Mouse (Mus musculus) T-helper 1 cell (primary cell): ENCODE measurements around the gene Hivep1.

Source experiments
- in situ Hi-C: fragments of 300-600 bp; cut with MboI, MseI; formaldehyde crosslinking; loops from one replicate; pipeline ENCODE4 v1.15.1; 2025; ENCODE audit warnings: high pct_unique_total_duplicates

The Hivep1 gene

DNA sequence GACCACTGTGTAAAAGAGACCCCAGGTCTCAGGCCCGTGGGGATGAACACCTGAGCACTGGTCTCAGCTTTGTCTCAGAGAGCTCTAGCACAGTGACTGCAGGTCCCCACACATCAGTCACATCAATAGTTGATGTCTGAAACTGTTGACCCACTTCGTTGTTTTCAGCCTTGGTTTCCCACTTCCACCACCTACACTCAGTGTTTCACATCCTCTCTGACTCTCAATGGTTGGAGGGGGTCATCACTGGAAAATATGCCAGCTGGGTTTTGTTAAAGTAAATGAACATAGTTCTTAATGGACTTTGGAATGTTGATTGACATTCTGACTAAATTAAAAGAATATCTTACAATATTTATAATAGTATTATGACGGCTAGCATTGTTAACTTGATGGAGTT lies 58.6 kb downstream of the Hivep1 start:
- in situ Hi-C loops: no loop called here

DNA sequence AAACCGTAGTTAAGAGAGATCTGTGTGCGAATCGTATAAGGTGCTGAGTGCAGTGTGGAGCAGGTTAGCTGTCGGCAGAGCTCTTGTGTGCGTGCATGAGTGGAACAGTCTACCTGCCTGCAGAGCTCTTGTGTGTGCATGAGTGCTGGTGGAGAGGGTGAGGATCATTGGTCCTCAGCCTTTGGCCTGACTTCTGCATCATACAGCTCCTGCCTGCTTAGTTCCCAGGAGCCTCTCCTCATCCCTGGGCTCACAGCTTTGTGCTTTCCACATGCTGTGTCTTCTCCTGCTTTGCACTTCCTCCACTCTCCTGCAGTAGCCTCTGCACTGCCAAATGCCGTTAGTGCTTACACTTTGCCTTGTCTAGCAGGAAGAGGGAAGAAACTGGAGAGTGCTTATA lies 60.2 kb downstream of the Hivep1 start:
- in situ Hi-C loops: no loop called here

DNA sequence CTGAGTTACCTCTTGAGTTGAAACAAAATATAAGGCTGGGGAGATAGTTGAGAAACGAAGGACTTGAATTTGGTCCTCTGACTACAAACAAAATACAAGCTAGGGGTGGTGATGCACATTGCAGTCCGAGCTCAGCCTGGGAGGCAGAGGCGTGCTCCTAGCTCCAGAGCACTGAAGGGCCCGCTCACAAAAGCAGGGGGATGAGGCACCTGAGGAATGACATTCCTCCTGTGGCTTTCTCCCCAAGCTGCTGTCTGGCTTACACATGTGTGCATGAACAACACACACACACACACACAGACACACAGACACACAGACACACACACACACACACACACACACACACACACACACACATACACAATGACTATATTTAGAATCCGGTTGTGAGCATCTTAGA lies 60.9 kb downstream of the Hivep1 start:
- in situ Hi-C loops: no loop called here

DNA sequence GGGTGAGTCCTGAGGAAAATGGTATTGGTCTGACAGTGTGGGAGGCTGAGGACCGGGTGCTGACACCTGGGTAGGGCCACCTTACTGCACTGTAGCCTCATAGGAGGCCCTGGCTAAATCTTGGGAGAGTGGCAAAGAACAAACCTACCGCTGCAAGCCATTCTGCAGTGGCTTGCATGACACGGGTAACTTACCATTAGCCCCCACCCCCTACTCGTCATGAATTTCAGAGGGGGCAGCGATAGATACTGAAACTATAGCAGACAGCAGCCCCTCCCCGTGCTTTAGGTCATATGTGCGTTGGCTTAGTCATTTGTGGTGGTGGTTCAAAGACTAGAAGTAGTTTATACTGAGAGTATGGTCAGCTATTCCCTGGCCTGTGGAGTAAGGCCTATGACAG lies 61.8 kb downstream of the Hivep1 start:
- in situ Hi-C loops: no loop called here

DNA sequence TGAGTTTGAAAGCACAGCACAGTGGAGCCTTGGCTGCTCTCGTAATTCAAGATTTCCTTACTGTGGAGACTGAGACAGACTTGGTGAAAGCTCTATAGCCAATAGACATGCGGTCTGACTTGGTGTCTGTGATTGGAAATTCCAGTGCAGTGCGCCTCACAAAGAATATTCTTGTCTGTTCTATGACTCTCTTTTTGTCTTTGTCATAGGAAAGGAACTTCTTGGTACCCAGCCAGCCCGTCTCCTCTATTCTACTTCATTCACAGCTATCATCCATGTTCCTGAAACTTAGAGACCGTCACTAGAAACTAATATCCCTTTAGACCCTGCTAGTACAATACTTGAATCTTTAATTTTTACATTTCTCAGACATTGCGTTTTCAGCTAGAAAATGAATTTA lies 64.5 kb downstream of the Hivep1 start:
- in situ Hi-C loops: loop anchor here (5.0 kb wide), 1 partner anchor 41 kb away; no protein-coding TSS in a partner anchor

DNA sequence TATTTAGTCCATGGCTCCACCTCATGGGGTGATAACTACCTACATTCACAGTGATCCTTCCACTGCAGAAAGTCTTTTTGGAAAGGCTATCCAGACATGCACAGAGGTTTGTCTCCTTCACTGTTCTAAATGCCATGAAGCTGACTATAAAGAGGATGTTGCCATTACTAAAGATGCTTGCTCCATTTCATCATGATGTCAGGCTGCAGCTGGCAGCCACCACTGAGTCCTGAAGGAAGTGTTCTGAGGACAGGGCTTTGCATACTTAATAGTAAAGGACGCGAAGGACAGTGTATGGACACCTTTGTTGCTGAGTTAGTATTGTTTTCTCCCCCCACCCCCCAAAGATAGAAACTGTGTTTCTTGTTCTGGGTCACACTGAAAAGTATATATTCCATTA lies 67.2 kb downstream of the Hivep1 start:
- in situ Hi-C loops: loop anchor here (5.0 kb wide), 1 partner anchor 38 kb away; no protein-coding TSS in a partner anchor

DNA sequence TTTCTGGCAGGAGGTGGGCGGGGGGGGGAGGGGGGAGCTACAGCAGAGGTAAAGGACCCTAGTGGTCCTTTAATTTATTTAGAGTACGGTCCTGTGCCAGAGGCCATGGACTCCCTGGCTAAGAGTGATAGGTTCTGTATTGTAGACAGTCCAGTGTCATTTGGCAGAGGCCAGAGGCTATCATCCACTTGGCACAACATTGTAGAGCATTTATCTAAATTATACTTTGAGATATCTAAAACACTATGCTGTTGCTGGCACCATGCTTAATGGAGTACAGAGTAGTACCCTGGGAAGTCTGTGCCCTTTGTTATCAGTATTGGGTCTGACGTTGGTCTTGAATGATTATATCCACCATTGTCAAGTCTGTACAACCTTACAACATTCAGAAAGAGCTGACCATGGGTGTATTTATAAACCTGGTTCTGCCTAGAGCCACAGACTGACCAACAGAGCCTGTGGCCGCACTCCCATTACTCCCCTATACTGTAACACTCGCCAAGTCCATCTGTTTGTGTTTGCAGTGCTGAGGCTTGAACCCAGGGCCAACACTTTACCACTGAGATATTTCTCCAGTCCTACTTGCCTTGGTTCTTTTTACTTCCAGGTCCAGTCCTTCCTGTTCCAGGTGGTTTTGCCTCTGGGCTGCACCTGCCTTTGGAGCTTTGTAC lies 69.4 kb downstream of the Hivep1 start:
- in situ Hi-C loops: no loop called here

DNA sequence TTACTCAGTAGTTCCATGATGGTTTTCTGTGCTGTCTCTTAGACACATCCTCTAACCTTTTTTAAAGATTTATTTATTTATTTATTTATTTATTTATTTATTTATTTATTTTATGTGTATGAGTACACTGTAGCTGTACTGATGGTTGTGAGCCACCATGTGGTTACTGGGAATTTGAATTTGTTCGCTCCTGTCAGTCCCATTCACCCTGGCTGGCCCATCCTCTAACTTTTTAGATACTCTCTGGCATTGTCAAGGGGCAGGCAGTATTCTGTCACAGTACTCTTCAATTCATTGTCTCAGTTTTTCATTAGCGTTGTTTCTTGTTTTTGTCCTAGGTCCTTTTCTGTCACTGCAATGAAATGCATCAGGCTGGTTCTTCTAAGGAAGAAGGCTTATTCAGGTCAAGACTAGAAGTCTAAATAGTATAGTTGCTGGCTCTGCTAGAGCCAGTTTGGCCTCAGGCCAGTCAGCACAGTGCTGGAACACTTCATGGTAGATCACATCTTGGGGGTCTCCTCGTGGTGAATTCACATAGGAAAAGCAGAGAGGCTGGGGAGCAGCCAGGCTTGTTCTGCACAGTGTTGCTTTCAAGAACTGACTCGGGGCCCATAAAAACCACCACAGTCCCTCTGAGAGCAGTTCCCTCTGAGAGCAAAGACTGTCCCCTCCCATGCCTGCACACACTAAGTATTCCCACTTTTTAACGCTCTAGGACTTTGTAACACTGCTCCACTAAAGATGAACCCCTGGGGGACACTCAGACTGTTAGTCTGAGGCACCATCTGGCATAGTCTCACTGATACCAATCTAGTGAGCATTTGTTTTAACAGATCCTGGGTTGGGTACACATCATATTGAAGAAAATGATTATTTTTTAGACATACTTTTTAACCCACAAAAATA lies 70.2 kb downstream of the Hivep1 start:
- in situ Hi-C loops: no loop called here

DNA sequence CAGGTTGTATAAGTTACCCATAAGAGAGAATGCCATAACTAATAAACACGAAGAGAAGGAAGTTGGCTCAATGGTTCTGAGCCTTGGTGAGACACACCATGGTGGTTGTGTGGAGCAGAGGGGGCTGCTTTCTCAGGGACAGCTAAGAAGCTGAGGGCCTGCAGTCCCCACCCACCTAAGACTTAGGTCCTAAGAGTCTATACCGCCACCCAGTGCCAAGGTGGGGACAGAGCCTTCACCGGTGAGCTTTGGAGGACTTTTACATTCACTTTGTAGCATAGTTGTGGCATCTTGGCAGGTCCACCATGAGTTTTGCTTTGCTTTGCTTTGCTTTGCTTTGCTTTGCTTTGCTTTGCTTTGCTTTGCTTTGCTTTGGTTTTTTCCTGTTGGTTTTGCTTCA lies 92.8 kb downstream of the Hivep1 start:
- in situ Hi-C loops: no loop called here

DNA sequence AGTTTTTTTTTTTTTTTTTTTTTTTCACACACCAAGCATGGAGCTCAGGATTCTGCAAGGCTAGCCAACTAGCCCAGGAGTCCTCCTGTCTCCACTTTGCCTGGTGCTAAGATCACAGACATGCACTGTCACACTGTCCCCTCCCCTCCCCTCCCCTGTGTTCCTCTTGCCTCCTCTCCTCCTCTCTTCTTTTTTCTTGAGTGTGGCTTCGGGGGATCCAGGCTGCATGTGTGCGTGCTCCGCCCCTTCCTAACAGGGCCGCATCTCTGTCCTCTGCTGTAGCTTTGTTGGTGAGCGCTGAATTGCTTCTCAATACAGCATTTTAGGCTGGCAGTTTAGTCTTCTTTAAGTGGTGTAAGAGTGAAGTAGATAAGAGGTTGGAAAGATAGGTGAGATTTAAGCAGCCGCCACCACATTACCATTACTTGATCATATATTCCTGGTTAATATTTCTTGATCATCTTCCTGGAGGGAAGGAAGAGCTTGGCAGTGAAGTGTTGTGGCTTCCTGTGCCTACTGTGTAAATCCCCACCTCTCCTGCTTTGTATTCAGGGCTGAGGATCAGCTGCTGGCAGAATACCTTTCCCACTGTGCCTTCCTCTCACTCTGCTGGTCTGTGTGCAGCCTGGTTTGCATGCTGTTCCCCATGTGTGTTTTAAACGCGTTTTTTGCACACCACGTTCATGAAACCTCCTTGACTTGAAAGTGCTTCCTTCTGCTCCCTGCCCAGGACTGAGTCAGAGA lies 97.7 kb downstream of the Hivep1 start:
- in situ Hi-C loops: no loop called here

DNA sequence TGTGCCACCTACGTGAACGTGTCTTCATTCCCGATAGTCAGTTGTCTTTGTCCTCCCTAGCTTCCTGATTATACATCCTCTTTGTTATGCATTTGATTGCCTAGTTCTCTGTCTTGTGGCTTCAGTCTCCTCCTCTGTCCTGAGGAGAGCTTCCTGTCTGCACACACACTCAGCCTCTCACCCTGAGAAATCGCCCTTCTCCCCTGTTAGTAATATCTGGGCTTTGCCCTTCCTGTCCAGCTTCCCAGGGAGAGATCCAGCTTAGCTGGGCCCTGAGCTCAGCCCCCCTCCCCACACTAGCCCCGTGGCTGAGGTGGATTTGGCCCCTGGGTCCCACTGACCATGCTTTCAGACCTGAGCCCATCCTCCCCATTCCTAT lies 98.2 kb downstream of the Hivep1 start:
- in situ Hi-C loops: no loop called here

DNA sequence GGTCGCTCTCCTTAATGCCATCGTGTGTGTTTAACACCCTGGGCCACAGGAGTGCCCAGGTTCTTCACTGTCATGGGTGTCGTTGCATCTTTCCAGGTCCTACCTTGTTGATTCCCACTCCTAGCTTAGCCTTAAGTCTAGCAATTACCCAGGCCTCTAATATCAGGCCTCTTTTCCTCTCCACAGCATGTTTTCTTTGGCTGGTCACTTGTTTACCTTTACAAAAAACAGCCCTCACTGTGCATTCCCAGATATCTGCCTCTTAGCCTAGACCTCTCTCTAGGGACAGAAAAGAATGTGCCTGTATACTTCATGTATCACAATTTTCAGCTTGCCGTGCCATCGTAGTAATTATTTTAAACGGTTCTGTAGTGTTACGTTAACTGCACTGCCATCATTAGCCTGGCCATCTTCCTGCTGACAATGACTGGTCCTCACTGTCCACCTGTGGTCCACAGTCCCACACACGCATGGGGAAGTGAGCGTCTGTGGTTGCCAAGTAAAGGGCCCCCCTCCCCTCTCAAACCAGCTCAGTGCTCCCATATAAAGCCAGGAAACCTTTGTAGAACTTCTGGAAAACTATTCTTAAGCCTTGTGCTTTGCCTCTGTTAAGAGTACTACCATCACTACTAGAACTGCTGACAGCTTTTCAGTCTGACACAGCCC lies 98.8 kb downstream of the Hivep1 start:
- in situ Hi-C loops: no loop called here

DNA sequence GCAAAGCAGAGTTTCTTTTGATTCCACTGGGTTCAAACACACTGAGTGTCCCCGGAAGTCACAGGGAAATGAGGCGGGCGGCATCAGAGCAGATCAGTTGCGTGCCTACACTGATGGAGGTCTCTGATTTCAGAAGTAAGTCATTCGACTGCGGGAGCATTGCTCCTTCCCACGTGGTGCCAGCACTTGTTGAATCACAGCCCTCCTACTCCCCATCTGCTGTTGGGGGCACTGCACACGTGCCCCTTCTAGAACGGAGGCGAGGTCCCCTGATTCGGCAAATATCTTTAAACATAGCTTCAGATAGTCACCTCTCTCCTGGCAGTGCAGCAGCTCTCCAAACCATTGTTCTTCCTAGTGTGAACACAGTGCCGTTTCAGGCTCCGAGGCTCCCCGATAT lies 106.4 kb downstream of the Hivep1 start:
- in situ Hi-C loops: loop anchor here (5.0 kb wide), 1 partner anchor 41 kb away; no protein-coding TSS in a partner anchor

DNA sequence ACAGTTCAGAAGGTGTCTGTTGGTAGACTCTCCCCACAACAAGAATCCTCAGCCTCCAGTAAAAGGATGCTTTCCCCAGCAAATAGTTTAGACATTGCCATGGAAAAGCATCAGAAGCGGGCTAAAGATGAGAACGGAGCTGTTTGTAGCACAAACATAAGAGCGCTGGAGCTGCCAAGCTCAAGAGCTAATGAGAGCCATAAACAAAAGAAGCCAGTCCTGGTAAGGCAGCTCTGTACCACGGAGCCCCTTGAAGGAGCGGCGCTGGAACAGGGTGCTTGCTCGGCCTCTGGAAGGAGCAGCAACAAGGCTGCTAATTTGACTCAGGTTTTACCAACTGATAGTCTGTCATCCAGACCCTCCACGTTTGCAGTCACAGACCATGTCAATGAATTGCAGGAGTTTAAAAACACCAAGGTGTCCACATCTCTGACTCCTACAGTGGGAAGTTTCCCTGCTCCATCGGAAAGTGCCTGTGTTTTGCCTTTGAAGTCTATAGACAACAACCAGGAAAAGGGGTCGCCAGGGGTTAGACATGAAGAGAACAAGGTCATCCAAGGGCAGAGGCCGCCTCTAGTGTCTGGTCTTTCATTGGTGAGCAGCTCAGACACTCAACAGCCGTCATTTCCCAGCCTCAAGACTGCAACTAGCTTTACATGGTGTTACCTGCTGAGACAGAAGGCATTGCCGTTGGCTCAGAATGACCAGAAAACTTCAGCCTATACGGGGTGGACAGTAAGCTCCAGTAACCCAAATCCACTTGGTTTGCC lies 107.8 kb downstream of the Hivep1 start:
- in situ Hi-C loops: loop anchor here (5.0 kb wide), 1 partner anchor 42 kb away; no protein-coding TSS in a partner anchor

DNA sequence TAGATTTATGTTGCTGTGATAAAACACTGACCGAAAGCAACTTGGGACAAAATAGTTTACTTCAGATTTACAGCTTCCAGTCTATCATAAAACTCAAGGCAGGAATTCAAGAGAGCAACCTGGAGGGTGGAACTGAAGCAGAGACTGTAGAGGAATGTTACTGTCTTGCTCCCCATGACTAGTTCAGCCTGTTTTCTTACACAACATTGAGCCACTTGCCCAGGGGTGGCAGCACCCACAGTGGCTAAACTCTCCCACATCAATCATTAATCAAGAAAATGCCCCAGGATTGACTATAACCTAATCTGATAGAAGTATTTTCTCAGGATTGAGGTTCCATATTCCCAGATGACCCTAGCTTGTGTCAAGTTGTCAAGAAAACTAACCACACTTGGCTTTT lies 119.0 kb downstream of the Hivep1 start:
- in situ Hi-C loops: no loop called here

DNA sequence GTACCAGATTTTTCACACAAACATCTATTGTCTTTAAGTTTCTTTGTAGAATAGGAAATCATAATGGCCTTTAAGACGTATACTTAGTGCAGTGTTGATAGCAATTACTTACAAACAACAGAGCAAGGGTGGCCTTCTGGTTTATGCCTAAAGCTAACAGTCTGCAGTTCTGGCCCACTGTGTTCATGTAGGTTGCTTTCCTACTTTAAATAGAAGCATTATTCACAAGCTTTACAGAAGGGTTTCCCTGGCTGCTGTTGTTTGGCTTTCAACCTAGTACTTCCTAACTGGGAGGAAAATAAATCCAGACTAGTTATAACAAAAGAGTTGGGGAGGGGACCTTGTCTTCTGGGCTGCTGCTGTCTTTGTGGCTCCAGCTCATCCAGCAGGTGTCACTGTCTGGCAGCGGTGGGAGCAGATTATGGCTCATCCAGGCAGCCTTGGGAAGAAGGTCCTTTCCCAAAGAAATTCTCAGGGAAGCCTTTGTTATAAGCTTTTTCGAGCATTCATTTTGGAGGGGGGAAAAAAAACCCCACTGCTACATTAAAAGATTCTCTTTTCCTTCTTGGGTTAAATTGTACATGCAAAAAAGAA lies 123.1 kb downstream of the Hivep1 start:
- in situ Hi-C loops: no loop called here

DNA sequence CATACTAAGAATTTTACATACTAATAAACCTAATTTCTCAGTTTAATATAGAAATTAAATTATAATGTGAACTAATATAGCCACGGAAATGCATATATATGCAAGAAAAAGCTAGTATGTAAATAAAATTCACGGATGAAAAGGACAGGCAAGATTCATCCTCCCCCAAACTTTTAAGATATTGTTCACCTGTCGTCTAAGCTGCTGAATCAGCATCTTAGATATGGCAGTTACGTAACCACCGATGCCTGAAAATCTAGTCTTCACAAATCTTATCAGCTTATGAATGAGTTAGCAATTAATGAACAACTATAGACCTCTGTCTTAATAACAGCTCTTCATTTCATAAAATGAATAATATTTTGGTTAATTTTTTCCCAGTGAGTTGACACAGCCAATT lies 130.8 kb downstream of the Hivep1 start:
- in situ Hi-C loops: no loop called here

DNA sequence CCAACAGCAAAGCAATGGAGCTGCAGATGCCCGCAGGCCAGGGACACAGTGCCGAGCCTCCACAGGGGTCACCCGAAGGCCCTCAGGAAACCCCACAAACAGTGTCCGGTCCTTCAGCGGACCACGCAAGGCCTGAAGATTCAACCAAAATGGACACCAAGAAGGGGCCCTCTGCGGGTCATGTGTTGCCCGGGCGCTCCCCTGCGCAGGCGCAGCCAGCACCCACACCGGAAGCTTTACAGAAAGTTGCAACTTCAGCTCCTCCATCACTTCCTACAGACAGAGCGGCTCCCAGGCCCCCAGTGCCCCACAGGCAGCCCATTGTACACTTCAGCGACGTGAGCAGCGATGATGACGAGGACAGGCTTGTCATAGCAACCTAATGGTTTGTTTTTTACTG lies 132.3 kb downstream of the Hivep1 start:
- in situ Hi-C loops: no loop called here

DNA sequence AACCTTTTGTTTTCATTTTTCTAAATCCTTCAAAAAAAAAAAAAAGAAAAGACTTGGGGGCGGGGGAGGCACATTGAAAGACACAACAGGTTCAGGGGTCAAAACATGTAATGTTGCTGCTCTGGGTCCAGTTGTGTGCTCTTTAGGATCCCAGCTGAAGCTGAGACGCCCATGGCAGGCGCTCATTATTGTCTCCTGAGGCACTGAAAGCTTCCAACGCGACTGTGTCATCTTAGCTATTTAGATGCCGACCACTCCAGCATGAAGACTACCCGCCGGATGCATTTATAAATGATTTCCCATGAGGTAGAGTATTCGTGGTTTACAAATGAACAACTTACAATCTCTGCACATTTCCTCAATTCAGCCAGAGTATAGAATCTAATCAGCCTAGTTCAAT lies 141.2 kb downstream of the Hivep1 start:
- in situ Hi-C loops: no loop called here

DNA sequence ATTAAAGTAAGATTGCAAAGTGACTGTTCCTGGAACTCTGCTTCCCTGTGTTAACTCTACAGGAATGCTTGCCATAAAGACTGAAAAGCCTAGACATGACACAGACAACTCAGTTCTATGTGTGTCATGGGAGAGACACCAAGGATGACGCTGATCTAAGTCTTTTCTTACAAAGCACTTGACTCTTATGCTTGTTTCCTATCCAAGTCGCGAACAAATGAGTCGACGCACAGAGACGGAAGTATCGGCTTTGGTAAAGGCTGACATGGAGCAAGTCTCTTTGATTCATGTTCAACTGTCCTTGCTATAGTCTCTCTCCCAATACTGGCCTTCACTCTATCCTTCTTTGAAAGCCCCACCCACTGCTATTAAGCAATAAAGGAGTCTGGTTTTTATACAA lies 143.8 kb downstream of the Hivep1 start:
- in situ Hi-C loops: no loop called here

DNA sequence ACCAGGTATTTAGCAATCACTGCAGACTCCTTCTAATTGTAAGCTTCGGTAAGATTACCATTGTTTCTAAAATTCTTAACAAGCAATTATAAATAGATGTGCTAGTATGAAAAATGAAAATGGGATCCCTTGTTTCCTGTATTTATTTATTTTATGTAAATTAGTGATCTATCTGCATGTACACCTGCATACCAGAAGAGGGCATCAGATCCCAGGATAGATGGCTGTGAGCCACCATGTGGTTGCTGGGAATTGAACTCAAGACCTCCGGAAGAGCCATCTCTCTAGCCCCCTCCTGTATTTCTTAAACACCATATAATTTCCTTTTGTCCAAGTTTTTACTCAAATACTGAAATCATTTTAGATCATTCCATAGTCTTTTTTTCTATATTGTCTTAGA lies 145.8 kb downstream of the Hivep1 start:
- in situ Hi-C loops: no loop called here
